Mouse (Mus musculus): ENCODE measurements at regions not wholly inside any gene's neighbourhood (a gene's known extent, or its start where the extent isn't known, plus 50 kb on each side); places are given as distances from the start of the nearest gene placed in this dataset.

DNA sequence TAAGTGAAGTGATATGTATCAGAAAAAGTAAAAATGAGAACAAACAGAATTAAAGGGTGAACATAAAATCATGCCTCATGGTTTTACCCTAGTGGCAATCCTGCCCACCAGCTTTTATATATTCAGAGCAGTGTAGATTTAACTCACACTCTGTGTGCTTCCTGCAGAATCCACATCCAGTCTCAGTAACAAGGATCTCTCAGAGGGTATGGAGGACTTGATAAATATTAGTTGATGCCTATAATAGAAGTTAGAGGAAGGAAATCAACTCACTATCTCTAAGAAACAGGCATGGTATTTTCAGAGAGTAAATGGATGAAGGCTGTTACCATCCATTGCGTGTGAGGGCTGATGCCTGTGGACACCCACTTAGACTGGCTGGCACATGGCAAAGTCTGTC is 492.5 kb upstream of the Nr5a2 start:
- DNase-seq (ENCODE audit: inconsistent ontology term): no peak

DNA sequence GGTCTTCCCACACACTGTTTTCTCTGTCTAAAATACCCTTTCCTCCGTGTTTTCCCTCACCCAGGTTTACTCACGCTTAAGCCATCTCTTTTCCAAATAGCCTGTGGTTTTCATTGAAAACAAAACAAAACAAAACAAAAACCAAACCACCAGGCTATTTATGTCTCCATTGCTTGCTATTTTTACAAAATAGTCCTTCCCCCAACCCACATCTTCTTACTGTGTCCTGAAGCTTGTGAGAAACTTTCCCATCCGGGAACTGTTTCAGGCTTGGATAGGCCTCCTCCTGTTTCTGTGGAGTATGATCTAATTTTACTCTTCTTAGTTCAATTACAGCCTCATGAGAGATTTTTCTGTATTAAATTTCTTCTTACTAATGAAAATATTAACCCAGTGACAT is 486.2 kb upstream of the Nr5a2 start:
- peak; percentile 52 for DNase-seq (ENCODE audit: inconsistent ontology term)

DNA sequence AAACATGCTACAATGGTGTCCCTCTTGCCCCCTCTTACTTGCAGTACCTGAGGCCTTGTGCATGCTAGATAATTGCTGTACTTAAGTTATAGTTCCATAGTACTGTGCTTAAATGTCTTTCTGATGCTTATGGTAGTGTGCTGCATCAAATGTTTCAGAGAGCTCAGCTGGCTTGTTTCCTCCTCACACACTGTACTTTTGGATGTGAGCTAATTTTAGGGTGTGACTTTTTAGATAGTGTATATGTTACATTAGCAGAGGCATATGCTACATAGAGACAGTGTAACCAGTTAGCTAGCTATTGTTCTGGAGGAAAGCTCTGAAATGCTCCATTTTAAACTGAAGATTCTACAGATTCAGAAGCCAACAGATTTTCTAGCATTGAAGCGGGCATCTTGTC is 467.9 kb upstream of the Nr5a2 start:
- no peak for DNase-seq (ENCODE audit: inconsistent ontology term)

- DNase-seq (ENCODE audit: inconsistent ontology term): no peak
These were observed 458.1 kb upstream of the Nr5a2 start for GRCm38 (mm10) chr1:137418388-137418787.

DNA sequence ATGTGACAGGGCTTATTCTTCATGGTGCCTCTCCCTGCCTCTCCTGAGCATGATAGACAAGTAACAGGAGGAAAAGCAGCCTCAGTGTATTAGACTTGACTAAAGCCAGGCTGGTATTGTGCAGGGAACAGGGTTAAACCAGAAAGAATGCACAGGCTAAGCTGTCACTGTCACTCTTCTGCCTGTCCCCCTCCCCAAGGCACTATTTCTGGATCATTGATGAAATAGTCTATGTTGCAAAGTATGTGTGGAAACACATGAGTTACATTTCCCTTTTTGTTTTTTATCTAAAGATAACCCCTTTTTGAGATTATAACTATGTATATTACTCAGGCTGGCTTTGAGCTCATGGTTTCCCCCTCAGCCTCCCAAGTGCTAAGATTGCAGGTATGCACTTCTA is 436.5 kb upstream of the Nr5a2 start:
- DNase-seq (ENCODE audit: inconsistent ontology term): no peak

DNA sequence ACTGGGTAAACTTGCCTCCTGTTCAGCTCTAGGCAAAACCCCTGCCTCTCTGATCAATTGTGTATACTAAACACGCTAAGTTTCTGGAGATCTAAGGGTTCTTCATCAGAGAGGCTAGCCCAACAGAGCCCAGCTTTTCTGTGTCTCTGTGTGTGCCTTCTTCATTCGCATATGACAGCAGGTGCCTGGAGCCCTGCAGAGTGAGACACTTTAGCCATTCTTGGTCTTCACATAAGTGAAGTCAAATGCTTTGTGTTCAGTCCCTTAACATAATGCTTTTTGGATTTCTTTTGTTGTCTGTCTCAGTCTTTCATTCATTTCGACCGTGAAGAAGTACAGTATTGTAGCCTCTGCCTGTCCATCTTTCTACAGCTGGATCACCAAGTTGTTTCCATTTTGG is 427.3 kb upstream of the Nr5a2 start:
- DNase-seq (ENCODE audit: inconsistent ontology term): no peak

- DNase-seq (ENCODE audit: inconsistent ontology term): no peak
These were observed 418.1 kb upstream of the Nr5a2 start for GRCm38 (mm10) chr1:137378072-137378985.

- no peak for DNase-seq (ENCODE audit: inconsistent ontology term)
These were observed 416.4 kb upstream of the Nr5a2 start for GRCm38 (mm10) chr1:137376685-137377084.

- DNase-seq (ENCODE audit: inconsistent ontology term): no peak
These were observed 414.4 kb upstream of the Nr5a2 start for GRCm38 (mm10) chr1:137374641-137375040.

- peak; percentile 10 for DNase-seq (ENCODE audit: inconsistent ontology term)
These were observed 413.5 kb upstream of the Nr5a2 start for GRCm38 (mm10) chr1:137373509-137374420.

GRCm38 (mm10) chr1:137372236-137372635 is 412.0 kb upstream of the Nr5a2 start:
- no peak for DNase-seq (ENCODE audit: inconsistent ontology term)

DNA sequence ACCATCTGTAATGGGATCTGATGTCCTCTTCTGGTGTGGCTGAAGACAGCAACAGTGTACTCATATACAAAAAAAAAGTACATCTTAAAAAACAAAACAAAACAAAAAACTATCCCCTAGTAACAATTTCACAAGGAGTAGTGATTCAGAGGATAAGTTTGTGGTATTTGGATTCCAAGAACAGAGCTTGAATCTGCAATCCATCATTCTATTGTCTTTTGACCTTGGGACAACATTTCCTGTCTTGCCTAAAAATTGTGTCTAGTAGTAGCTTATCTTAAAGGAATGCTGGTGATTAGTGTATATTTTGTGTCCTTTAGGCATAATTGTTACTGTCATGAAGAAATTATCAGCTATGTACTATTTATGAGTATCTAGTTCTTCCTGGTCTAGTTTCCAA is 404.1 kb upstream of the Nr5a2 start:
- no peak for DNase-seq (ENCODE audit: inconsistent ontology term)

DNA sequence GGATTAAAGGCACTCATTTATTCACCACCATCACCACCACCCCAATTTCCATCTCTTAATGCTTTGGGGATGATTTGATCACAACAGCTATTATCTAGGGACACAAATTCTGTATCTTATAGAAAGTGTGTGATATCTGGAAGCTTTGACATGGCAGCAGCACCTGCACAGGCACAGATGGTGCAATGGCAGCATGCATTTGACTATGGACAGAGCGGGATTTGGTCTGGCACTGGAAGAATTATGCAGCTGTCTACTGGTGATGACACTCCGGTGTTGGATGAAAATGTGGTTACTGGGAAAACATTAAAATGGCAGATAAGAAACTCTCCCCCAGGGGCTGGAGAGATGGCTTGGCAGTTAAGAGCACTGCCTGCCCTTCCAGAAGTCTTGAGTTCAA is 403.7 kb upstream of the Nr5a2 start:
- DNase-seq (ENCODE audit: inconsistent ontology term): no peak

DNA sequence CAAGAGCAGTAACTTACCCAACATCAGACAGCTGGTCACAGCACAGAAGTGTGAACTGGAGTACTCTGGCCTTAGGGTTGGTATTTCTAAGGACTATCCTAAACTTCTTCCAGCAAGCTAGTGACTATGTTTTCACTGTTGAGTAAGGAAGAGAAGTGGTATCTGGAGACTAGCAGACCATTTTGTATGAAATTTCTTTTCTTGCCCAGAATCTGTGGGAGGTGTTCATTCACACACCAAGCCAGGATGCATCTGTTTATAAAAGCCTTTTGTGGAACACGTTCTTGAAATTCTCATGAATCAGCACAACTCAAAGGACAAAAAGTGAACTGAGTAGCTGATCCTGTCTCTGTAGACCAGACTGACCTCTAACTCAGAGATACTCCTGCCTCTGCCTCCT is 403.3 kb upstream of the Nr5a2 start:
- DNase-seq (ENCODE audit: inconsistent ontology term): no peak

DNA sequence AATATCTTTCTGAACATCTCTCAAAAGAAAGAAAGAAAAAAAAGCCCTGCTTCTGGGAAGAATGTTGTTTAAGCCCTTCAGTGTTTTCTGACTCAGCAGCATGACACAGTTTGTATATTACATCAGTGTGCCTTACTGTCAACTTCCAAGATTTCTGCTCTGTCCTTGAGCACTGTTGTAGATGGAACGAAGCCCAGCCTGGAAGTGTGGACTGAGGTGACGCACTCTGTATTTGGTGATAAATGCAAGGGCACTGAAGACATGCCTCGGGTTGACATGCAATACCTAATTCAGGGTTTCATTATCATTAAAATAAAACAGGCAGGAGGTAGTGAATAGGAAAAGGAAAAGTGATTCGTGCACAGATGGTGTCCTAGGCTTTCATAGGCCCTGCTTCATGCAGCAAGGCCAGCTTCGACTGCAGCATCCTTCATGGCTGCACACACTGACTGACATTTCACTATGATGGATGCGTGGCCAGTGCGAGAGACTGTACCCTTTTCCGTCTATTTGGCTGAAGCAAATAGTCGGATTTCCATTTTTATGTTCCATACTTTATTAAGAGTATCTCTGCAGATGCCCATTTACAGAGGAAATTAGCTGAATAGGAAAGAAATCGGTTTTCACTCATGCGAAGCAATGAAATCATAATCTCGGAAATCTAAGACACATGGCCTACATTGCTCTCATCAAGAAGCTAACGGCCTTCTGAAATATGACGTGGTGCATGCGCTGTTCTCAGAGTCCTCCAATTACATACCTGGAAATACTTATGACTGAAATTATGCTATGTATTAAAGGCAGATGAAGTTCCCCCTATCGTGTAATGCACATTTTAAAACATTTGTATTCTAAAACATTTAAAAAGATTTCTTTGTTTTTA is 400.7 kb upstream of the Nr5a2 start:
- no peak for DNase-seq (ENCODE audit: inconsistent ontology term)

GRCm38 (mm10) chr1:137355941-137356512 is 395.8 kb upstream of the Nr5a2 start:
- peak; percentile 95 for DNase-seq (ENCODE audit: inconsistent ontology term)

GRCm38 (mm10) chr1:137352390-137353027 is 392.3 kb upstream of the Nr5a2 start:
- DNase-seq (ENCODE audit: inconsistent ontology term): no peak

GRCm38 (mm10) chr1:137334137-137334536 is 373.9 kb upstream of the Nr5a2 start:
- DNase-seq (ENCODE audit: inconsistent ontology term): no peak

DNA sequence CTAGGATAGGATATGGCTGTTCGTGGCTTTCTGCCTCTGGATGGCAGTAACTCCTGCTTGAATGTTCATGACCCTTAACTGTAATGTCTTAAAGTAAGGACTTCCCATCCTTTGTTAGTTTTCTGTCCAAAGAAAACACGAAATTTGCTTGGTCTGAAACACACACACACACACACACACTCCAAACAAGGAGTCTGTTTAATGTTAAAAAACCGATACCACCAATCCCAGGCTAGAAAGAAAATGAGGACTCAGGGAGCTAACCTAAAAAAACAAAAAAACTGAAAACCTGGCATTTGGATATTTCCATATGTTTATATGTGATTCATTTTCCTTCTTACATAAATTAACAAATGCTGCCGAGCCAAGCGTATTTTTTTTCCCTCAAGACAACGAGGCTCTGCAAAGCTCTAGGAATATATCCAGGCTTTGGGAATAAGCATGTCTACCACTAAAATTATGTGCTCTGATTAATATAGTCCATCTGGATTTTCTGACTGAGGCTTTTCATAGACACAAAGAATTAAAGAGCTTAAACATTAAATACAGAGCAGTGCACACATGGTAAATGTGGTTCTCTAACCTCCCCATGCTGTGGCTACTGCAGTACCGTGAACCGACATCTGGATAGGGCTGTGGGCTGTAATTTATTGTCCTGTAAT is 372.0 kb upstream of the Nr5a2 start:
- DNase-seq (ENCODE audit: inconsistent ontology term): peak; percentile 12

DNA sequence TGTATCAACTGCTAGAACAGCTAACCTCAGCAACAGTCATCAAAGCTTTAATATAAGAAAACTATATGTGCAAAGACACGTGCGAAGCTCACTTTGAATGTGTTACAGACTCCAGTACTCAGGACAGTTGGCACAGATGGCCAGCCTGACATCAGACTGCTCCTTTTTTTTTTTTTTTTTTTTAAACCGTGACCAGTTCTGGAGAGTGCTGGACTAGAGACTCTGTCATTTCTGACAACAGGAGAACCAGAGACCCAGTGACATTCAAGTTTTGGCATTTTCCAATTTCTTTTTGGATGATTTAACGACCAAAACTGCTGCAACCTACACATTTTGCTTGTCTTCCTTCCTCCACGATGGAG is 371.5 kb upstream of the Nr5a2 start:
- DNase-seq (ENCODE audit: inconsistent ontology term): peak; percentile 11

Data from Muller cell, postnatal 12 days (primary cell).